Mouse (Mus musculus) embryonic facial prominence, embryonic 15.5 days (tissue): ENCODE measurements around the gene Thsd4. TPM values are rescaled to one million over a fixed set of nuclear protein-coding genes. Genes with fewer than 3 reads are reported as not detected.

Source experiments
- ATAC-seq: fragments of 200-750 bp; cut with Nextera tagmentation; 2 replicates; pipeline ENCODE4 v1.8.0; 2017; ENCODE audit warnings: low read depth, moderate TSS enrichment; ENCODE audit not compliant: insufficient number of reproducible peaks, low FRiP score, low TSS enrichment
- H3K27ac ChIP-seq: fragments of 300-500 bp; sonication (generic); replicated peaks from 2 replicates; pipeline ENCODE4 v1.5.1; 2015; ENCODE audit warnings: mild to moderate bottlenecking, inconsistent platforms
- H3K27me3 ChIP-seq: fragments of 300-500 bp; sonication (generic); 2 replicates; pipeline ENCODE4 v1.6.1; 2015; ENCODE audit warnings: inconsistent platforms
- H3K36me3 ChIP-seq: fragments of 300-500 bp; sonication (generic); 2 replicates; pipeline ENCODE4 v1.6.1; 2015; ENCODE audit warnings: mild to moderate bottlenecking, inconsistent platforms
- H3K4me1 ChIP-seq: fragments of 300-500 bp; sonication (generic); 2 replicates; pipeline ENCODE4 v1.6.1; 2015; ENCODE audit warnings: inconsistent platforms
- H3K4me2 ChIP-seq: fragments of 300-500 bp; sonication (generic); replicated peaks from 2 replicates; pipeline ENCODE4 v1.6.1; 2015; ENCODE audit warnings: mild to moderate bottlenecking, inconsistent platforms
- H3K4me3 ChIP-seq: fragments of 300-500 bp; sonication (generic); replicated peaks from 2 replicates; pipeline ENCODE4 v1.5.1; 2015; ENCODE audit warnings: mild to moderate bottlenecking, inconsistent platforms
- H3K9ac ChIP-seq: fragments of 300-500 bp; sonication (generic); 2 replicates; pipeline ENCODE4 v1.6.1; 2015; ENCODE audit warnings: inconsistent platforms
- H3K9me3 ChIP-seq: fragments of 300-500 bp; sonication (generic); replicated peaks from 2 replicates; pipeline ENCODE4 v1.6.1; 2016; ENCODE audit warnings: inconsistent platforms
- WGBS: fragments of 180-500 bp; shearing (Covaris S2); methylation state at CpG from one replicate; pipeline ENCODE4 v1.1.7; 2015; 5-methylcytosine and 5-hydroxymethylcytosine counted together
- polyA plus RNA-seq: library from polyadenylated mRNA; unstranded; fragments of >200 nt; fragmentation: Nextera tagmentation; extraction: Ambion mirVana; gene quantifications from 2 replicates; pipeline ENCODE4 v1.2.1, GENCODE M21; 2015

Thsd4 gene
- polyA plus RNA-seq, 1 experiment from 2014 or later = 26.0 TPM

GRCm38 (mm10) chr9:59953556-59953955, 568.3 kb downstream of the Thsd4 start:
- Histone ChIP-seq H3K27me3 (no peaks in the 10 kb centered on the region), H3K4me3 (no peak overlapping the region), H3K9ac (no peak overlapping the region), H3K4me2 (no peak overlapping the region), H3K36me3 (no peaks in the 10 kb centered on the region), H3K27ac (no peak overlapping the region), H3K9me3 (no peaks in the 10 kb centered on the region), H3K4me1 (peaks cover 17% of the 10 kb centered on the region)
- 76% methylated on average over 7 of the region's 7 CpGs for WGBS
- ATAC-seq = no peak

DNA sequence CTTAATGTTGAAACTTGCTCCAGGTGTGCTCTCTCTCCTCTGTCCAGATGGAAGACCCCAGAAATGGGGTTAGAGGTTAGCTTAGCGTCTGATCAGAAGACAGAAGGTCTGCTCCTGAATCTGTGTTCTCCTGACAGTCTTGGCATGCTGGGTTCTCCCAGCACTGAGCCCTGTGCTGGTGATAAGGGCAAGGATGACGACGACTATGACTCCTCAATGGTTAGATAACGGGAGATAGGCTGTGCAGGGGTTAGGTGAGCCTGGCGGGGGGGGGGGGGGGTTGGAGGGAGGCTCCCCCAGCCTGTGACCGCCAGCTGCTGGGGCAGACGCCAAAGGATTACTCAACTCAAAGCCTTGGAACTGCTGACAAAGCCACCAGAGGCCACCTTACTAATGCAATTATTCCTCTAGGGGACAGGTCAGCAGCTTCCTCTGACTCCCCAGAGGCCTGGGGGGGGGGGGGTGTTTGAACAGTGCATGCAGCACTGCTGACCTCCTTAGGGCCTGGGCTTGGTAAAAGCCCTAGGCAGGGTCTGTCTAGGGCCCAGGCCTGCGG, 569.3 kb downstream of the Thsd4 start:
- no peak overlapping the region for H3K27ac ChIP-seq
- no peaks in the 10 kb centered on the region for H3K27me3 ChIP-seq
- H3K9me3 ChIP-seq = no peaks in the 10 kb centered on the region
- H3K4me1 ChIP-seq = peaks cover 17% of the 10 kb centered on the region
- no peak for ATAC-seq
- H3K9ac ChIP-seq = no peak overlapping the region
- 63% methylated on average over 8 of the region's 8 CpGs for WGBS
- H3K4me2 ChIP-seq = no peak overlapping the region
- H3K36me3 ChIP-seq = no peaks in the 10 kb centered on the region
- no peak overlapping the region for H3K4me3 ChIP-seq

DNA sequence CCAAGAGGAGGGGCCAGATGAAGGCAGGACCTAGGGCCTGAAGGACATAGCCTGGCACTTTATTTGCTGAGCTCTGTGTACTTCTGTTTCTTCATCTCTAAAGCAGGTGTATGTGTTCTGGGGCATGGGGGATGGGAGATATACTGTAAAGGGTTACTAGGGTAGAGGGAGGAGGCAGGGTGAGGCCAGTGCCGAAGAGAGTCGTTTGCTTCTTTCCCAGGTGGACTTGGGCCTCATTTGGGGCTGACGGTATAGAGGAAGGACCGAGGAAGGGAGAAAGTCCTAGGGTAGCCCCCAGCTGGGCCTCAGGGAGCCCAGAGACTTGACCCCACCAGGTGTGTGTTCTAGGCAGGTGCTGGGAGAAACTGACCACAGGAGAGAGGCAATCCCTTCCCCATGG, 569.9 kb downstream of the Thsd4 start:
- H3K36me3 ChIP-seq = no peaks in the 10 kb centered on the region

GRCm38 (mm10) chr9:59951001-59951750, 570.7 kb downstream of the Thsd4 start:
- Histone ChIP-seq H3K36me3 (no peaks in the 10 kb centered on the region), H3K9me3 (no peaks in the 10 kb centered on the region), H3K9ac (no peak overlapping the region), H3K27me3 (no peaks in the 10 kb centered on the region), H3K4me3 (no peak overlapping the region), H3K4me2 (no peak overlapping the region), H3K27ac (no peak overlapping the region), H3K4me1 (peaks cover 12% of the 10 kb centered on the region)
- 86% methylated on average over 9 of the region's 9 CpGs for WGBS
- ATAC-seq = no peak

More for the DNA sequence above, 569.9 kb downstream of the Thsd4 start:
- Histone ChIP-seq H3K27me3 (no peaks in the 10 kb centered on the region), H3K27ac (no peak overlapping the region), H3K9me3 (no peaks in the 10 kb centered on the region), H3K4me3 (no peak overlapping the region), H3K9ac (no peak overlapping the region), H3K4me2 (no peak overlapping the region), H3K4me1 (peaks cover 17% of the 10 kb centered on the region)
- WGBS = 64% methylated on average over 4 of the region's 4 CpGs
- ATAC-seq = no peak

GRCm38 (mm10) chr9:59949981-59950380, 571.9 kb downstream of the Thsd4 start:
- Histone ChIP-seq H3K27me3 (no peaks in the 10 kb centered on the region), H3K36me3 (no peaks in the 10 kb centered on the region), H3K4me1 (0 out of 2 replicates have a peak, but pooled peaks cover 2% of the 10 kb centered on the region), H3K9ac (no peak overlapping the region), H3K4me3 (no peak overlapping the region), H3K4me2 (no peak overlapping the region), H3K27ac (no peak overlapping the region), H3K9me3 (no peaks in the 10 kb centered on the region)
- ATAC-seq = no peak
- 82% methylated on average over 5 of the region's 5 CpGs for WGBS

DNA sequence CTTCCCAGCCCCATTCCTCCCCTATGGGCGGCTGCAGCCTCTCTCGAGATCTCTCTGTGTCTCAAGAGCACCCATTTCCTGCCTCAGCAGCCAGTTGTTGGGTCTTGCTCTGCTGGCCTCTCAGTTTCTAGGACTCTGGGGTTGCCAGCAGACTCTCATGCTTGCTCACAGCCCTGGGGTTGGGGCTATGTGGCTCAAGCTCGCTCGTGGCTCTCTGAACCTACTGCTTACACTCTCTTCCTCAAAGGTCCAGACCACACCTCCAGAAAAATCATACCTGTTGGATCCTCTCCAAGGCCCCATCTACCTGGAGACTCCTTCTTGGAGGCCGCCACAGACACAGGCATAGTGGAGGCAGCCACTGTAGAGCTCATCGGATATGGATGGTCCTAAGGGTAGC, 572.3 kb downstream of the Thsd4 start:
- 79% methylated on average over 6 of the region's 6 CpGs for WGBS
- H3K9ac ChIP-seq = no peak overlapping the region
- H3K27me3 ChIP-seq = no peaks in the 10 kb centered on the region
- no peaks in the 10 kb centered on the region for H3K9me3 ChIP-seq
- H3K36me3 ChIP-seq = no peaks in the 10 kb centered on the region
- H3K4me1 ChIP-seq = no peaks in the 10 kb centered on the region
- no peak overlapping the region for H3K4me2 ChIP-seq
- ATAC-seq = no peak
- no peak overlapping the region for H3K4me3 ChIP-seq
- H3K27ac ChIP-seq = no peak overlapping the region

GRCm38 (mm10) chr9:59948691-59949250, 573.1 kb downstream of the Thsd4 start:
- Histone ChIP-seq H3K9ac (no peak overlapping the region), H3K9me3 (no peaks in the 10 kb centered on the region), H3K27me3 (no peaks in the 10 kb centered on the region), H3K36me3 (no peaks in the 10 kb centered on the region), H3K4me2 (no peak overlapping the region), H3K4me3 (no peak overlapping the region), H3K27ac (no peak overlapping the region), H3K4me1 (no peaks in the 10 kb centered on the region)
- WGBS = 87% methylated on average over 17 of the region's 17 CpGs
- ATAC-seq = no peak

DNA sequence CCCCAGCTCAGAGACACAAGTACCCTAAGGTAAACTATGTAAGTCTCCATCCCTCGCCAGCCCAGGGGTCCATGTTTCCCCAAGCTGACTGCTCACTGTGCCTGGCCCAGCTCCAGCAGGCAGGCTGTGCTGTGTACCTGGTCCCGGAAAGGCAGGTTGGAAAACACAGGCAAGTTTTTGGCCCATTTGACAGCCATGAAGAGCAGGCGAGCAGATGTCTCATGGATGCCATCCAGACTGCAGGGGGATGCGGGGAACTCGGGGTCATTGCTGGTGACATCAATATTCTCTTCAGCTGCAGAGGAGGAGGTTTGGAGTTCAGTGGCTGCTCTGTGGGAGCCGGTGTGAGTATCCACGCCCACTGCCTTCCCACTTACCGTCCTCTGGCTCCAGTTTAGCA, 573.6 kb downstream of the Thsd4 start:
- H3K4me3 ChIP-seq = no peak overlapping the region
- no peaks in the 10 kb centered on the region for H3K4me1 ChIP-seq
- no peak overlapping the region for H3K9ac ChIP-seq
- ATAC-seq = no peak
- H3K36me3 ChIP-seq = no peaks in the 10 kb centered on the region
- no peak overlapping the region for H3K4me2 ChIP-seq
- no peaks in the 10 kb centered on the region for H3K9me3 ChIP-seq
- WGBS = 60% methylated on average over 8 of the region's 8 CpGs
- H3K27ac ChIP-seq = no peak overlapping the region
- no peaks in the 10 kb centered on the region for H3K27me3 ChIP-seq

- Histone ChIP-seq H3K36me3 (no peaks in the 10 kb centered on the region), H3K4me3 (no peak overlapping the region), H3K4me2 (no peak overlapping the region), H3K27ac (no peak overlapping the region), H3K27me3 (no peaks in the 10 kb centered on the region), H3K4me1 (no peaks in the 10 kb centered on the region), H3K9ac (no peak overlapping the region), H3K9me3 (no peaks in the 10 kb centered on the region)
- 83% methylated on average over 8 of the region's 8 CpGs for WGBS
- no peak for ATAC-seq
Measured at GRCm38 (mm10) chr9:59947271-59947670, 574.6 kb downstream of the Thsd4 start.

DNA sequence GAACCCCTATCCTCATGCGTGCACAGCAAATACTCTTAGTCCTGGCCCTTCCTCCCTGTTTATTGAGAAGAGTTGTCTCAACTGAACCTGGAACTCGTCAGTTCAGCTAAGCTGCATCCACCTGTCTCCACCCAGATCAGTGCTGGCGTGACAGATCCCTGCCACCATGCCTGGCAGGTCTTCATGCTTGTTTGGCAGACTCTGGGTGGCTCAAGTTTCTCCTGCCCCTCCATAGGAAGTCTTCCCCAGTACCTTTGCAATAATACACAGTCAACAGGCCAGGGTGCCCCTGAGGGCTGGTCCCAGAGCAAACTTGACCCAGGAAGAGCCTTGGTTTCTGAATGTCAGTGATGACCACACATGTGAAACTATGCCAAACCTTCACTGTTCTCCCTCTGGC, 576.6 kb downstream of the Thsd4 start:
- no peaks in the 10 kb centered on the region for H3K36me3 ChIP-seq
- H3K27me3 ChIP-seq = no peaks in the 10 kb centered on the region
- H3K4me2 ChIP-seq = no peak overlapping the region
- no peak overlapping the region for H3K27ac ChIP-seq
- 54% methylated on average over 3 of the region's 3 CpGs for WGBS
- no peaks in the 10 kb centered on the region; the same call in 1 of the 2 replicates for H3K4me1 ChIP-seq
- H3K9ac ChIP-seq = no peak overlapping the region
- H3K4me3 ChIP-seq = no peak overlapping the region
- ATAC-seq = no peak
- H3K9me3 ChIP-seq = no peaks in the 10 kb centered on the region

DNA sequence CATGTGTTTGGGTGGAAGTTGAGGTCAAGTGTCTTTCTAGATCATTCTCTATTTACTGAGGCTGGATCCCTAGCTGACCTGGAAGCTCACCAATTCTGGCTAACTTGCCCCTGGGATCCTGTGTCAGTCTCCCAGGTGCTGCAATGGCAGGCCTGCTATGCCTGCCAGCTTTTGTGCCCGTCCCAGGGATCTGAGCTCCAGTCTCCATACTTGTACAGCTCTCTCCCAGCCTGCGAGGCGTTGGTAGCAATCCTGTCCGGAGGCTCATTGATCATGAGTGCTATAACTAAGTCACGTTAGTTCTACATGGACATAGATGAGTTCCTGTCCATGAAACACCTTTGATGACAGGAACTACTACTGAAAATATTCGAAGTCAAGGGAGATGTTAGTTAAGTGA, 578.0 kb downstream of the Thsd4 start:
- H3K9ac ChIP-seq = no peak overlapping the region
- H3K4me3 ChIP-seq = no peak overlapping the region
- H3K36me3 ChIP-seq = no peaks in the 10 kb centered on the region
- H3K4me1 ChIP-seq = no peaks in the 10 kb centered on the region; the same call in 1 of the 2 replicates
- no peak overlapping the region for H3K4me2 ChIP-seq
- no peak overlapping the region for H3K27ac ChIP-seq
- ATAC-seq = no peak
- H3K9me3 ChIP-seq = no peaks in the 10 kb centered on the region
- 86% methylated on average over 6 of the region's 6 CpGs for WGBS
- no peaks in the 10 kb centered on the region for H3K27me3 ChIP-seq
